Mouse (Mus musculus) neural tube, embryonic 15.5 days (tissue): ENCODE measurements around the gene Rab10. TPM values are rescaled to one million over a fixed set of nuclear protein-coding genes. Genes with fewer than 3 reads are reported as not detected.
A peak's percentile ranks its signal among the peaks of the same experiment; 100 is the strongest.

Experiments
- ATAC-seq: fragments of 200-750 bp; cut with Nextera tagmentation; 2 replicates; pipeline ENCODE4 v1.8.0; 2017; ENCODE audit warnings: mild to moderate bottlenecking, moderate TSS enrichment, moderate library complexity; ENCODE audit not compliant: low FRiP score
- H3K27ac ChIP-seq: fragments of 300-500 bp; sonication (generic); replicated peaks from 2 replicates; pipeline ENCODE4 v1.5.1; 2015; ENCODE audit warnings: mild to moderate bottlenecking, inconsistent platforms
- H3K27me3 ChIP-seq: fragments of 300-500 bp; sonication (generic); replicated peaks from 2 replicates; pipeline ENCODE4 v1.6.1; 2015; ENCODE audit warnings: inconsistent platforms
- H3K36me3 ChIP-seq: fragments of 300-500 bp; sonication (generic); 2 replicates; pipeline ENCODE4 v1.6.1; 2015; ENCODE audit warnings: inconsistent platforms
- H3K4me1 ChIP-seq: fragments of 300-500 bp; sonication (generic); 2 replicates; pipeline ENCODE4 v1.6.1; 2015; ENCODE audit warnings: inconsistent platforms
- H3K4me2 ChIP-seq: fragments of 300-500 bp; sonication (generic); 2 replicates; pipeline ENCODE4 v1.6.1; 2015; ENCODE audit warnings: inconsistent platforms, mild to moderate bottlenecking, moderate library complexity
- H3K4me3 ChIP-seq: fragments of 300-500 bp; sonication (generic); replicated peaks from 2 replicates; pipeline ENCODE4 v1.5.1; 2015; ENCODE audit warnings: mild to moderate bottlenecking, inconsistent platforms
- H3K9ac ChIP-seq: fragments of 300-500 bp; sonication (generic); replicated peaks from 2 replicates; pipeline ENCODE4 v1.6.1; 2015; ENCODE audit warnings: mild to moderate bottlenecking, inconsistent platforms
- H3K9me3 ChIP-seq: fragments of 300-500 bp; sonication (generic); replicated peaks from 2 replicates; pipeline ENCODE4 v1.6.1; 2016; ENCODE audit warnings: inconsistent platforms
- WGBS: fragments of 180-500 bp; shearing (Covaris S2); methylation state at CpG from one replicate; pipeline ENCODE4 v1.1.7; 2015; ENCODE audit warnings: mixed read lengths; 5-methylcytosine and 5-hydroxymethylcytosine counted together
- polyA plus RNA-seq: library from polyadenylated mRNA; unstranded; fragments of >200 nt; fragmentation: Nextera tagmentation; extraction: Ambion mirVana; gene quantifications from 2 replicates; pipeline ENCODE4 v1.2.1, GENCODE M21; 2015

The Rab10 gene
- polyA plus RNA-seq, 1 experiment from 2014 or later: 148 TPM

DNA sequence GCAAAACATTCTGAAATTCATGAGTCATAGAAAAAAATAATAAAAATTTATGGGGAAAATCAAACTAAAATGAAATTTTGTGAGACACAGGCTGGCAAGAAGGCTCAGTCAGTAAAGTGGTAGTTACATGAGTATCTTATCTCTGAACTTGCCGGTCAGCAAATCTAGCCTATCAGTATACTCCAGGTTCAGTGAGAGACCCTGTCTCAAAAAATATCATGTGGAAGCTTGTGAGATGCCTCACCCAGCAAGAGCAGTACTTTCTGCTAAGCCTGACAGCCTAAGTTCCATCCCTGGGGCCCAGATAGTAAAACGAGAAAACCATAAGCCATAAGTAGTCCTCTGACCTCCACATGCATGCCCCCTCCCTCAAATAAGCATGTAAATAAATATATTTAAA lies 44.6 kb downstream of the Rab10 start:
- no peaks in the 10 kb centered on the region for H3K9me3 ChIP-seq
- H3K4me3 ChIP-seq: no peak overlapping the region
- WGBS: 95% methylated on average over 2 of the region's 2 CpGs
- no peaks in the 10 kb centered on the region for H3K27me3 ChIP-seq
- no peak overlapping the region for H3K4me2 ChIP-seq
- H3K9ac ChIP-seq: no peak overlapping the region
- H3K4me1 ChIP-seq: no peaks in the 10 kb centered on the region
- no peak overlapping the region for H3K27ac ChIP-seq
- H3K36me3 ChIP-seq: peaks cover 14% of the 10 kb centered on the region; the same call in 1 of the 2 replicates
- ATAC-seq: no peak

DNA sequence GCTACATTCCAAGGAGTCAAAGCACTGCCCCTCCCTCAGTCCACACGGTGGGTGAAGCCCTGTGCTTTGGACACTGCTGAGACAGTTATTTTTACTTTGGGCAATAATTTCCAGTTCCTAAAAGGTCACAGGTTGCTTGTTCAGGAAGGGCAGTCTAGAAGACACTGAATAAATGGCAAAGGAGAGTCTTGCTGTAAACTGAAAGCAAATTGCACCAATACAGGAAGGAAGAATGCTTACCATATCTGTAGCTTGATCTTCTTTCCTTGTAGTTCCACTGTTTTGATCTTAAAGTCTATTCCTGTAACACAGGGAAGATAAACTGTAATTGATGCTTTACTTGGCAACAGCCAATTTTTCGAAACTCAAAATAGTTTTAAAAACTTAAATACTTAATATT lies 45.3 kb downstream of the Rab10 start:
- Histone ChIP-seq H3K4me3 (no peak overlapping the region), H3K4me1 (no peaks in the 10 kb centered on the region), H3K27ac (no peak overlapping the region), H3K4me2 (no peak overlapping the region), H3K27me3 (no peaks in the 10 kb centered on the region), H3K9me3 (no peaks in the 10 kb centered on the region), H3K36me3 (peaks cover 14% of the 10 kb centered on the region; the same call in 1 of the 2 replicates), H3K9ac (no peak overlapping the region)
- no peak for ATAC-seq
- 72% methylated on average over 2 of the region's 2 CpGs for WGBS

DNA sequence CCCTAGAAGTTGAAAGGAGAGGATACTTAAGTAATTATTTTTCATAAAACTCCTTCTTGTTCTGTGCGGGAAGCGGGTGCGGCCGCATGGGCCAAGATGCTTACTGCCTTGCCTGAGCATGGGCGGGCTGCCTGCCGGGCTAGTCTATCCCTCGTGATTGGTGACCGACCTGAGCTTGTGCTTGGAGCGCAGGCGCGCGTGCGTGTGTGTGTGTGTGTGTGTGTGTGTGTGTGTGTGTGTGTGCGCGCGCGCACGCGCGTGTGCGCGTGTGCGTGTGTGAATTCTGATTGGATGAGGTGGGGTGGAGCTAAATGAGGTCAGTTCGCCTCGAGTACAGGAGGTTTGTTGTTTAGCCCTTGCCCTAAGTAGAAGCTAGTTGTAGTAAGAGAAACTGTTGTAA lies 48.2 kb downstream of the Rab10 start:
- Histone ChIP-seq H3K9me3 (no peaks in the 10 kb centered on the region), H3K4me3 (no peak overlapping the region), H3K4me1 (no peaks in the 10 kb centered on the region), H3K9ac (no peak overlapping the region), H3K4me2 (no peak overlapping the region), H3K36me3 (peaks cover 14% of the 10 kb centered on the region; the same call in 1 of the 2 replicates), H3K27ac (no peak overlapping the region), H3K27me3 (no peaks in the 10 kb centered on the region)
- 98% methylated on average over 25 of the region's 25 CpGs for WGBS
- ATAC-seq: no peak

DNA sequence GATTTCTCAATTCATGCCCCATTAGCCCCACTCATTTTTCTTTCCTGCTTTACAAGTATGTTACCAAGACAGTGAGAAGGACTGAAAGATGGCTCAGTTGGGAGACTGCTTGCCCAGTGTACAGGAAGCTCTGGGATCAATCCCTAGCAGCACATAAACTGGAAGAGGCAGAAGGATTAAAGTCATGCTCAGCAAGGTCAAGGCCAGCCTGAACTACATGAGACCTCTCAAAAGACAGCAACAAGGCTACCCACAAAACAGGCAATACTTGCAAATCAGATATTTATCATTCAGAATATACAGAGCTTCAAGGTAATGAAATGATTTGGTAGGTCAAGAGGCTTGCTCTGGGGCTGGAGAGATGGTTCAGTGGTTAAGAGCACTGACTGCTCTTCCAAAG lies 53.8 kb downstream of the Rab10 start:
- H3K36me3 ChIP-seq: peaks cover 25% of the 10 kb centered on the region
- no peaks in the 10 kb centered on the region for H3K27me3 ChIP-seq
- ATAC-seq: no peak
- no peaks in the 10 kb centered on the region for H3K4me1 ChIP-seq
- H3K27ac ChIP-seq: no peak overlapping the region
- H3K9me3 ChIP-seq: no peaks in the 10 kb centered on the region
- H3K4me3 ChIP-seq: no peak overlapping the region
- H3K9ac ChIP-seq: no peak overlapping the region
- H3K4me2 ChIP-seq: no peak overlapping the region

DNA sequence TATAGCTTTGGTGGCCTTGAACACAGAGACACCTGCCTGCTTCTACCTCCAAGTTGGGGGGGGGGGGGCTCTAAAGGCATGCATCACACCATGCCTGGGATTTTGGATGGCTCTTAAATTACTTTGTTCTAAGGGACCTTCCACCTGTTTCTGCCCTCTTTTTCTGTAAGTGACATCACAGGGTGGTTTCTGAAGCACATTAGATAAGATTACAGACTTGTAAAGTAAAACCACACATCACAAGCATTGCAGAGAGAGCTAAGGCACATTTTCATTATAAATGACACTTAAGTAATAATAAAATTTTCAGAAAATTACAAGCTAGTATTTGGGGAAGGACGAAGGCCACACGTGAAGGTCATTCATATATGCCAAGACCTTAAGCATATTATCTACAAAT lies 54.3 kb downstream of the Rab10 start:
- Histone ChIP-seq H3K4me3 (no peak overlapping the region), H3K27ac (no peak overlapping the region), H3K9ac (no peak overlapping the region), H3K4me1 (no peaks in the 10 kb centered on the region), H3K36me3 (peaks cover 27% of the 10 kb centered on the region), H3K4me2 (no peak overlapping the region), H3K27me3 (no peaks in the 10 kb centered on the region), H3K9me3 (no peaks in the 10 kb centered on the region)
- ATAC-seq: no peak
- 98% methylated on average over 2 of the region's 2 CpGs for WGBS

DNA sequence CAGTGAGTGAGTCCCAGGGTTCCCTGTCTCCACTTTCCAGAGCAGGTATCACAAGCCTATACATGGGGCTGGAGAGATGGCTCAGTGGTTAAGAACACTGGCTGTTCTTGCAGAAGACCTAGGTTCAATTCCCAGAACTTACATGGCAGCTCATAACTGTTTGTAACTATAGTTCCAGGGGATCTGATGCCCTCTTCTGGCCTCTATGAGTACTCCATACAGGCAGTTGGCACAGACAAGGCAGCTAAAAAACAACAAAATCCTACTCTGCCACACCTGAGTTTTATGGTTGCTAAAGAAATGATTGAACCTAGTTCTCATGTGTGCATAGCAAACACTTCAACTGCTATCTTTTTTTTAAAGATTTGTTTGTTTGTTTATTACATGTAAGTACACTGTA lies 56.2 kb downstream of the Rab10 start:
- Histone ChIP-seq H3K9ac (no peak overlapping the region), H3K36me3 (peaks cover 43% of the 10 kb centered on the region), H3K27me3 (no peaks in the 10 kb centered on the region), H3K4me3 (no peak overlapping the region), H3K4me1 (no peaks in the 10 kb centered on the region), H3K4me2 (no peak overlapping the region), H3K9me3 (no peaks in the 10 kb centered on the region), H3K27ac (no peak overlapping the region)
- ATAC-seq: 0 out of 2 replicates have a peak, but pooled peaks have one; percentile 9

DNA sequence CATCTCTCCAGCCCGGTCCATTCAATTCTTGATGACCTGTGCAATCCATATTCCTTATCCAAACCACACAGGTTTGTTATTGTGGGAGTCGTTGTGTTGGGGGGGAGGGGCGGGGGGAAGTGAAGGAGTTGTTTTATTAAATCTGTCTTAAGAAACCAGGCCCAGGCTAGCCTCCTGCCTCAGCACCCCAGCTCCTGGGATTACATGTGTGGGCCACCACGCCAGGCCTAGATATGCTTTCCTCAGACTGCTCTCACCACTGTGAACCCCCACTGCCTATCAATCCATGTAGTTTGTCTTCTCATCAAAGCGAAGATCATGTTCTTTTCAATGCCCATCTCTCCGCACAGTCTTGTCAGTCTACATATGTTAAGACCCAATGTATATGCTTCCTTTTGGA lies 63.7 kb downstream of the Rab10 start:
- Histone ChIP-seq H3K27ac (no peak overlapping the region), H3K9ac (no peak overlapping the region), H3K4me1 (no peaks in the 10 kb centered on the region), H3K4me3 (no peak overlapping the region), H3K4me2 (no peak overlapping the region), H3K9me3 (no peaks in the 10 kb centered on the region), H3K36me3 (peaks cover 29% of the 10 kb centered on the region), H3K27me3 (no peaks in the 10 kb centered on the region)
- WGBS: 94% methylated on average over 6 of the region's 6 CpGs
- ATAC-seq: peak; percentile 28; the same call in 1 of the 2 replicates

DNA sequence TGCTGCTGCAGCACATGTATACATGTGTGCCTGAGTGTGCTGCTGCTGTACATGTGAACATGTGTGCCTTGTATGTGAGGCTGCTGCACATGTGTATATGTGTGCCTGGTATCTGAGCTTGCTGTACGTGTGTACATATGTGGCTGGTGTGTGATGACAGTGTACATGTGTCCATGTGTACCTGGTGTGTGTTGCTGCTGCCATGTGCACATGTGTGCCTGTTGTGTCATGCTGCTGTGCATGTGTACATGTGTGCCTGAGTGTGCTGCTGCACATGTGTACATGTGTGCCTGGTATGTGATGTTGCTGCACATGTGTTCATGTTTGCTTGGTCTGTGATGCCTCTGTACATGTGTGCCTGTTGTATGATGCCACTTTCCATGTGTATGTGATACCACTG lies 70.2 kb downstream of the Rab10 start:
- H3K9me3 ChIP-seq: no peaks in the 10 kb centered on the region
- no peak overlapping the region for H3K4me3 ChIP-seq
- 94% methylated on average over 1 of the region's 1 CpGs for WGBS
- no peaks in the 10 kb centered on the region for H3K27me3 ChIP-seq
- ATAC-seq: no peak
- no peak overlapping the region for H3K4me2 ChIP-seq
- peaks cover 19% of the 10 kb centered on the region; the same call in 1 of the 2 replicates for H3K4me1 ChIP-seq
- H3K9ac ChIP-seq: no peak overlapping the region
- H3K36me3 ChIP-seq: peaks cover 31% of the 10 kb centered on the region
- no peak overlapping the region for H3K27ac ChIP-seq

DNA sequence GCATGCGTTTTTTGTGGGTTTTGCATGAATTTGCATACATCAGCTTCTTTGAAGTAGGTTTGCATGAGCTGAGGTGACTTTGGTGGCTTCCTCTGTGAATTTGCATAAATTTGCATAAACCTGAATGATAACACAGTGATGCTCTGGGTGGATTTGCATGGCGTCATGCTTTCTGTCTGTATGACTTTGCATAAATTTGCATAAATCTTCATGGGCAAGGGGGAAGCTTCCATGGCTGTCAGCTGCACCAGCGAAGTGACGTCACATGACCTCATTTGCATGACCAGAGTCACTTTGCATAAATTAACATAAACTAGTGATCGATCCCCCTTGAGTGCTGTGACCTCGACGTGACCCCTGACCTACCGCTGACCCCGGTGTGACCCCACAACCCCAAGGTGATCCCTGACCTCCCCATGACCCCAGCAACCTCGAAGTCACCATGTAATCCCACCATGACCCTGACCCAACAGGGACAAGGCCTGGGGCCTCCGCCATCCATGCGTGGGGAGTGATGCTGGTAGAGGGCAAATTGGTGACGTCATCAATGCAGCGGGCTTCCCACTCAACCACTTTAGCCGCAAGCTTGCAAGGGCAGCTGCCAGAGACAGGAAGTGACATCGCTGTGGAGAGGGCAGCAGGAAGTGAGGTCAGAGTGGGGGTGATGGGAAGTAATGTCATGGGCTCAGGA lies 71.3 kb downstream of the Rab10 start:
- Histone ChIP-seq H3K9ac (no peak overlapping the region), H3K4me1 (peaks cover 19% of the 10 kb centered on the region; the same call in 1 of the 2 replicates), H3K4me3 (no peak overlapping the region), H3K4me2 (no peak overlapping the region), H3K27me3 (no peaks in the 10 kb centered on the region), H3K27ac (no peak overlapping the region), H3K9me3 (no peaks in the 10 kb centered on the region), H3K36me3 (peaks cover 31% of the 10 kb centered on the region)
- WGBS: 72% methylated on average over 16 of the region's 16 CpGs
- no peak for ATAC-seq

DNA sequence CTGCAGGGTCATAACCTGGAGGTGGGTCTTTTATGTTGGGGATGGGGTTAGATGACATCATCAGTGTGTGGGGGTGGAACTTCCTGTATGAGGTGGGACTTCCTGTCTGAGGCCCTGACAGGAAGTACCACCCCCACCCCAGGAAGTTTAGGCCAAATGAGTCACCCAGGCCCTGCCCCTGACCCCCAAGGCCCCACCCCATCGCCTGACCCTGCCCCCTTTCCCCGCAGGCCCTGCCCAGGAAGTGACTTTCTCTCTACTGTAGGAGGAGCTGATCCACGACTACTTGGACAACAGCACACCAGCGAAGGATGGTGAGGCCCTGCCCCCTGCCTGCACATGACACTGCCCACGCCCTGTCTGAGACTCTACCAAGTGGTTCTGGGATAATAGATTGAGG lies 72.0 kb downstream of the Rab10 start:
- H3K27me3 ChIP-seq: no peaks in the 10 kb centered on the region
- H3K4me1 ChIP-seq: peaks cover 19% of the 10 kb centered on the region; the same call in 1 of the 2 replicates
- no peak overlapping the region for H3K9ac ChIP-seq
- H3K9me3 ChIP-seq: no peaks in the 10 kb centered on the region
- 60% methylated on average over 5 of the region's 5 CpGs for WGBS
- H3K36me3 ChIP-seq: peaks cover 31% of the 10 kb centered on the region
- no peak overlapping the region for H3K4me2 ChIP-seq
- no peak for ATAC-seq
- H3K4me3 ChIP-seq: no peak overlapping the region
- no peak overlapping the region for H3K27ac ChIP-seq

DNA sequence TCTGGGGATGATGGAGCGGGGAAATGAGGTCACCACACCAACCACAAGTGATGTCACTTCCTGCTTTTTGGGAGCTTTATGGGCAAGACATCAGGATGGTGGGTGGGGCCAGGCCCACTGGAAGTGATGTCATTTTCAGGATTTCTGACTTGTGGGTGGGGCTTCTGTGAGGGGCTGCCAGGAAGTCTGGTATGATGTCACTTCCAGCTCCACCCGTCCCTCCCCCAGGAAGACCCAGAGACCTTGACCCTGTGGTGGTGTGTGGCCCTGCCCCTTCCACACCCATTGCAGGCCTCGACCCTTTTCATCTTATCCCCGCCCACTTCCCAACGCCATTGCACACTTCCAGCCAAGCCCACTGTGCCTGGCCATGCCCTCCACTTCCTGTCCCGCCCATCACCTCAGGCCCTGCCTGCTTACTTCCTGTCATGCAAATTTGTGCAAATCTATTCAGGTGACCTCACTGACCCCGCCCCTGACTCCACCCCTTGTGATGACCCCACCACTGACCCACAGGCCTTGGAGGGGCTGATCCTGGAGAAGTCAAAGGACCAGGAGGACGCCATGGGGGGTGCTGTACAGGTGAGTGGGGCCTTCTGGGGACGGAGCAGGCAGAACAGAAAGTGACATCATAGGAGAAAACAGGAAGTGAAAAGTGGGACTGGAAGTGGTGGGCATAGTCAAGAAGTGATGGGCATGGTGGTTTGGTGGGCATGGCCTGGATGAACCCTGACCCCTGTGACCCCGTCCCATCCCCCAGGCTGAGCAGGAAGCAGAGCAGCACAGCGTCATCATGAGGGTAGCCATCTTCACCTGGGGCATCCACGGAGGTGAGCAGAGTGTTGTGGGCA lies 72.7 kb downstream of the Rab10 start:
- H3K4me2 ChIP-seq: peak overlapping the region; percentile 58
- WGBS: 96% methylated on average over 12 of the region's 12 CpGs

DNA sequence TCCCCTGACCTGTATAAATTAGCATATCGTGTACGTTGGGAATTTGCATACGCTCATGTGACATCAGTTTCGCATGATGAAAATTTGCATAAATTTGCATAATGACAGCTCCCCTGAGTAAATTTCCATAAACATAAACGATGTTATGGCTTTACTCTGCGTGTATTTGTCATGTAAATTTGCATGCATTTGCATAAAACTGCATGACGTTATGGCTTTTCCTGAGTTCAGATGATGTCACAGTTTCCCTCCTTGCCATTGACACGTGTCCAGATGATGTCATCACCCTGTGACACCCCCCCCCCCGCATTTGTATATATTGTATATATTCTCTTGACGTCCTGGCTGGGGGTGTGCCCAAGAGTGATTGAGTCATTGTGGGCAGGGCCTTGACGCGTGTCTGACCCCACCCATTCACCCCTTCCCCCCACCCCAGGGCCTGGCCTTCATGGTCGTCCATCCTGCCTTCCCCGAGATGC lies 73.6 kb downstream of the Rab10 start:
- Histone ChIP-seq H3K4me2 (peak overlapping the region; percentile 58), H3K9me3 (no peaks in the 10 kb centered on the region)

More for the DNA sequence above, 72.7 kb downstream of the Rab10 start:
- no peak for ATAC-seq
- Histone ChIP-seq H3K9me3 (no peaks in the 10 kb centered on the region), H3K9ac (no peak overlapping the region), H3K4me1 (peaks cover 19% of the 10 kb centered on the region; the same call in 1 of the 2 replicates), H3K27ac (no peak overlapping the region), H3K27me3 (no peaks in the 10 kb centered on the region), H3K4me3 (no peak overlapping the region), H3K36me3 (peaks cover 31% of the 10 kb centered on the region)

More for the DNA sequence above, 73.6 kb downstream of the Rab10 start:
- 52% methylated on average over 14 of the region's 14 CpGs for WGBS
- Histone ChIP-seq H3K27ac (peak overlapping the region; percentile 91), H3K4me3 (peak overlapping the region; percentile 62), H3K4me1 (peaks cover 19% of the 10 kb centered on the region; the same call in 1 of the 2 replicates), H3K27me3 (no peaks in the 10 kb centered on the region), H3K9ac (peak overlapping the region; percentile 56), H3K36me3 (peaks cover 31% of the 10 kb centered on the region)
- ATAC-seq: peak; percentile 1; the same call in 1 of the 2 replicates
